Mouse (Mus musculus) forebrain, embryonic 16.5 days (tissue): ENCODE measurements at regions not wholly inside any gene's neighbourhood (a gene's known extent, or its start where the extent isn't known, plus 50 kb on each side); places are given as distances from the start of the nearest gene placed in this dataset.

ENCODE experiments used
- ATAC-seq: fragments of 200-750 bp; cut with Nextera tagmentation; 2 replicates; pipeline ENCODE4 v1.8.0; 2017; ENCODE audit warnings: mild to moderate bottlenecking, moderate library complexity
- H3K27ac ChIP-seq: fragments of 300-500 bp; sonication (generic); 2 replicates; pipeline ENCODE4 v1.5.1; 2014; ENCODE audit warnings: low read length, control low read depth
- H3K27me3 ChIP-seq: fragments of 300-500 bp; sonication (generic); replicated peaks from 2 replicates; pipeline ENCODE4 v1.6.1; 2014; ENCODE audit warnings: low read length; ENCODE audit not compliant: control insufficient read depth, insufficient read depth
- H3K36me3 ChIP-seq: fragments of 300-500 bp; sonication (generic); 2 replicates; pipeline ENCODE4 v1.6.1; 2014; ENCODE audit not compliant: control insufficient read depth, insufficient read depth
- H3K4me1 ChIP-seq: fragments of 300-500 bp; sonication (generic); replicated peaks from 2 replicates; pipeline ENCODE4 v1.6.1; 2014; ENCODE audit warnings: low read length; ENCODE audit not compliant: control insufficient read depth, insufficient read depth
- H3K4me2 ChIP-seq: fragments of 300-500 bp; sonication (generic); 2 replicates; pipeline ENCODE4 v1.6.1; 2014; ENCODE audit warnings: mild to moderate bottlenecking, low read length, control low read depth
- H3K4me3 ChIP-seq: fragments of 300-500 bp; sonication (generic); replicated peaks from 2 replicates; pipeline ENCODE4 v1.5.1; 2014; ENCODE audit warnings: mild to moderate bottlenecking, low read length, control low read depth
- H3K9ac ChIP-seq: fragments of 300-500 bp; sonication (generic); replicated peaks from 2 replicates; pipeline ENCODE4 v1.6.1; 2014; ENCODE audit warnings: low read depth, low read length, control low read depth
- H3K9me3 ChIP-seq: fragments of 300-500 bp; sonication (generic); 2 replicates; pipeline ENCODE4 v1.6.1; 2016; ENCODE audit warnings: low read length; ENCODE audit not compliant: control insufficient read depth
- WGBS: fragments of 180-500 bp; shearing (Covaris S2); extraction: QIAGEN DNeasy Blood & Tissue Kit; methylation state at CpG from one replicate; pipeline ENCODE4 v1.1.7; 2014; 5-methylcytosine and 5-hydroxymethylcytosine counted together

- WGBS = 42% methylated on average over 7 of the region's 7 CpGs
- Histone ChIP-seq H3K27me3 (no peaks in the 10 kb centered on the region), H3K9ac (0 out of 2 replicates have a peak overlapping the region, but pooled peaks have one; percentile 17), H3K27ac (no peak overlapping the region), H3K4me2 (peak overlapping the region; percentile 25; the same call in 1 of the 2 replicates), H3K4me1 (no peaks in the 10 kb centered on the region), H3K36me3 (no peaks in the 10 kb centered on the region), H3K4me3 (no peak overlapping the region), H3K9me3 (no peaks in the 10 kb centered on the region)
- peak; percentile 84 for ATAC-seq
These were observed 59.2 kb downstream of the Areg start for GRCm38 (mm10) chr5:91198620-91199019.

- no peaks in the 10 kb centered on the region for H3K36me3 ChIP-seq
- 77% methylated on average over 5 of the region's 5 CpGs for WGBS
- no peak overlapping the region for H3K27ac ChIP-seq
- ATAC-seq = no peak
- H3K27me3 ChIP-seq = no peaks in the 10 kb centered on the region
- no peak overlapping the region for H3K4me2 ChIP-seq
- H3K4me3 ChIP-seq = no peak overlapping the region
- H3K9me3 ChIP-seq = no peaks in the 10 kb centered on the region
- no peak overlapping the region for H3K9ac ChIP-seq
- no peaks in the 10 kb centered on the region for H3K4me1 ChIP-seq
These were observed 61.0 kb downstream of the Areg start for GRCm38 (mm10) chr5:91200448-91200847.

- 93% methylated on average over 13 of the region's 13 CpGs for WGBS
- H3K9ac ChIP-seq = no peak overlapping the region
These were observed 65.0 kb downstream of the Areg start for GRCm38 (mm10) chr5:91204225-91205005.

GRCm38 (mm10) chr5:91205350-91205880 is 66.0 kb downstream of the Areg start:
- no peaks in the 10 kb centered on the region for H3K9me3 ChIP-seq
- H3K36me3 ChIP-seq = no peaks in the 10 kb centered on the region
- H3K9ac ChIP-seq = no peak overlapping the region
- no peak overlapping the region for H3K4me2 ChIP-seq
- H3K4me3 ChIP-seq = no peak overlapping the region
- H3K4me1 ChIP-seq = no peaks in the 10 kb centered on the region
- WGBS = 79% methylated on average over 3 of the region's 3 CpGs
- no peak overlapping the region for H3K27ac ChIP-seq
- no peaks in the 10 kb centered on the region for H3K27me3 ChIP-seq
- no peak for ATAC-seq

More at GRCm38 (mm10) chr5:91204225-91205005, 65.0 kb downstream of the Areg start:
- no peak for ATAC-seq
- Histone ChIP-seq H3K36me3 (no peaks in the 10 kb centered on the region), H3K27me3 (no peaks in the 10 kb centered on the region), H3K4me1 (no peaks in the 10 kb centered on the region), H3K27ac (no peak overlapping the region), H3K9me3 (no peaks in the 10 kb centered on the region), H3K4me2 (no peak overlapping the region), H3K4me3 (no peak overlapping the region)

GRCm38 (mm10) chr5:91206569-91207490 is 67.4 kb downstream of the Areg start:
- Histone ChIP-seq H3K9ac (no peak overlapping the region), H3K9me3 (no peaks in the 10 kb centered on the region), H3K27ac (no peak overlapping the region), H3K4me1 (no peaks in the 10 kb centered on the region), H3K4me3 (no peak overlapping the region), H3K36me3 (no peaks in the 10 kb centered on the region), H3K27me3 (no peaks in the 10 kb centered on the region), H3K4me2 (no peak overlapping the region)
- 79% methylated on average over 9 of the region's 9 CpGs for WGBS
- ATAC-seq = 0 out of 2 replicates have a peak, but pooled peaks have one; percentile 15

GRCm38 (mm10) chr5:91220174-91220573 is 80.8 kb downstream of the Areg start:
- WGBS = 93% methylated on average over 4 of the region's 4 CpGs
- H3K36me3 ChIP-seq = no peaks in the 10 kb centered on the region
- ATAC-seq = no peak
- H3K4me2 ChIP-seq = no peak overlapping the region
- no peaks in the 10 kb centered on the region for H3K27me3 ChIP-seq
- H3K27ac ChIP-seq = no peak overlapping the region
- H3K9me3 ChIP-seq = no peaks in the 10 kb centered on the region
- H3K4me3 ChIP-seq = no peak overlapping the region
- H3K9ac ChIP-seq = no peak overlapping the region
- H3K4me1 ChIP-seq = no peaks in the 10 kb centered on the region

GRCm38 (mm10) chr5:91241656-91242055 is 102.3 kb downstream of the Areg start:
- no peak for ATAC-seq
- Histone ChIP-seq H3K27ac (no peak overlapping the region), H3K9me3 (no peaks in the 10 kb centered on the region), H3K9ac (no peak overlapping the region), H3K27me3 (no peaks in the 10 kb centered on the region), H3K4me3 (no peak overlapping the region), H3K4me1 (no peaks in the 10 kb centered on the region), H3K36me3 (no peaks in the 10 kb centered on the region), H3K4me2 (no peak overlapping the region)
- WGBS = 58% methylated on average over 4 of the region's 4 CpGs

GRCm38 (mm10) chr5:91247444-91247843 is 108.0 kb downstream of the Areg start:
- no peak for ATAC-seq
- no peaks in the 10 kb centered on the region for H3K27me3 ChIP-seq
- H3K36me3 ChIP-seq = no peaks in the 10 kb centered on the region
- no peaks in the 10 kb centered on the region for H3K9me3 ChIP-seq
- no peaks in the 10 kb centered on the region for H3K4me1 ChIP-seq
- H3K4me3 ChIP-seq = no peak overlapping the region
- H3K27ac ChIP-seq = no peak overlapping the region
- WGBS = 97% methylated on average over 5 of the region's 5 CpGs
- no peak overlapping the region for H3K4me2 ChIP-seq
- no peak overlapping the region for H3K9ac ChIP-seq

GRCm38 (mm10) chr5:91261895-91262294 is 122.5 kb downstream of the Areg start:
- no peak overlapping the region for H3K9ac ChIP-seq
- no peaks in the 10 kb centered on the region for H3K27me3 ChIP-seq
- H3K9me3 ChIP-seq = no peaks in the 10 kb centered on the region
- no peak for ATAC-seq
- H3K4me1 ChIP-seq = no peaks in the 10 kb centered on the region
- no peak overlapping the region for H3K4me2 ChIP-seq
- no peak overlapping the region for H3K27ac ChIP-seq
- H3K36me3 ChIP-seq = no peaks in the 10 kb centered on the region
- no peak overlapping the region for H3K4me3 ChIP-seq
